Mouse (Mus musculus) kidney, postnatal 14 days (tissue): Measurements from ENCODE around the gene Ubl5.
"Not testable (repeated sequence)": the region's sequence is repeated elsewhere in the genome, so short reads cannot be mapped to it uniquely, and the experiment has no call there.

Experiments
- DNase-seq: peaks from one replicate; pipeline ENCODE4 v3.0.0; 2022; ENCODE audit warnings: mixed read lengths

Gene Ubl5

DNA sequence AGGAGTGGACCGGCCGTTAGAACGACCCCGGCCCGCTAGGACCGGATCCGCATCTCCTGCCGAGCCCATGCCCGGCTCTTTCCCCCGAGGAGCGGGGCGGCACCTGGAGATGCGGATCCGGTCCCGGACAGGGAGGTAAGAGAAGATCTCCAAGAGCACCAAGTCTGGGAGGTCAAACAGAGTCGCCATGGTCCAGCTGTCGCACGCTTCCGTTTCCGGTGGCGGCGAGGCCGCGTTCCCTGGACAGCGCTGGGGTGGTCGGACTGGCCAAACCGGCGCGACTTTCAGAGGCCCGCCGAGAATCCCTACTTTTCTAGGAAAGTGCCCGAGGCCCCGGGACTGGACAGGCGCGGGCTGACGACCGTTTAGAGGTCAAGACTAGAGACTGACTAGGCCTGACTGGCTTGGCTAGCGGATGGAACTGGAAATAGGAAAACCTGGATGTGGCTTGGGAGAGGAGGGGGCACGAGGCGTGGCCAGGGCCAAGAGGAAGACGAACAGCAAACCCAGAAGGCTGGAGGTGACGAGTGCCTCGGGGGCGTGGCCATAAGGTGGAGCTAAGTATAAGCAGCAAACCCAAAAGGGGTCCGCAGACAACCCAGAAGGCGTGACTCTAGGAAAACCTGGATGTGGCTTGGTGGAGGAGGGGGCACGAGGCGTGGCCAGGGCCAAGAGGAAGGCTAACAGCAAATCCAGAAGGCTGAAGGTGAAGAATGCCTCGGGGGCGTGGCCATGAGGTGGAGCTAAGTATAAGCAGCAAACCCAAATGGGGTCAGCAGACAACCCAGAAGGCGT is at the start of gene Ubl5:
TSS of gene Ubl5 (plus strand) at position 778 of the 795 bp plus-strand sequence.
- DNase-seq, result peak; percentile 94

DNA sequence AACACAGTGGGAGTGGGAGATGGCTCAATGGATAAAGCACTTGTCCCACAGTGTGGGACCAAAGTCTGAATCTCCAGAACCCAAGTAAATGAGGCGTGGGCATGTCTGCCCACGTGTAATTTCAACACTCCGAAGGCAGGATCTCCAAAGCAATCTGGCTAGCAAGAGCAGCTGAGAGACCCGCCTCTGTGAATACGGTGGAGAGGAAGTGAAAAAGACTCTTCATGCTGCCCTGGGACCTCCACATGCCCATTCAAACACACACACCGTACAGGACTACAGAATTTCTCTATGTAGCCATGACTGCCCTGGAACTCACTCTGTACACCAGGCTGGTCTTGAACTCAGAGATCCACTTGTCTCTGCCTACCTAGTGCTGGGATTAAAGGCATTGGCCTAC is 41.4 kb upstream of the Ubl5 start:
- DNase-seq, result no peak

DNA sequence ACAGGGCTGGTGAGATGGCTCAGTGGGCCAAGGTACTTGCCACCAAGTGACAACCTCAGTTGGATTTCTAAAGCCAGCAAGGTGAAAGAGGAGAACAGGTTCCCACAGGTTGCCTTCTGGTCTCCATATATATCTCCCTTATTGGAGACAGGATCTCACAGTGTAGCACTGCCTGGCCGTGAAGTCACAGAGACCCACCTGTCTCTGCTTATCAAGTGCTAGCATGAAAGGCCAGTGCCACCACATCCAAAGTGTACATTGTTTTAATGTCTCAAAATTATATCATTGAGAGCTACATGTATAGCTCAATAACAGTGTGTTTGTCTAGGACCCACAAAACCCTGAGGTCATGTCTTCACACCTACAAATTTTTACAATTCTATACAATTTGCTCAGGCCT is 36.4 kb upstream of the Ubl5 start:
- DNase-seq, result no peak

DNA sequence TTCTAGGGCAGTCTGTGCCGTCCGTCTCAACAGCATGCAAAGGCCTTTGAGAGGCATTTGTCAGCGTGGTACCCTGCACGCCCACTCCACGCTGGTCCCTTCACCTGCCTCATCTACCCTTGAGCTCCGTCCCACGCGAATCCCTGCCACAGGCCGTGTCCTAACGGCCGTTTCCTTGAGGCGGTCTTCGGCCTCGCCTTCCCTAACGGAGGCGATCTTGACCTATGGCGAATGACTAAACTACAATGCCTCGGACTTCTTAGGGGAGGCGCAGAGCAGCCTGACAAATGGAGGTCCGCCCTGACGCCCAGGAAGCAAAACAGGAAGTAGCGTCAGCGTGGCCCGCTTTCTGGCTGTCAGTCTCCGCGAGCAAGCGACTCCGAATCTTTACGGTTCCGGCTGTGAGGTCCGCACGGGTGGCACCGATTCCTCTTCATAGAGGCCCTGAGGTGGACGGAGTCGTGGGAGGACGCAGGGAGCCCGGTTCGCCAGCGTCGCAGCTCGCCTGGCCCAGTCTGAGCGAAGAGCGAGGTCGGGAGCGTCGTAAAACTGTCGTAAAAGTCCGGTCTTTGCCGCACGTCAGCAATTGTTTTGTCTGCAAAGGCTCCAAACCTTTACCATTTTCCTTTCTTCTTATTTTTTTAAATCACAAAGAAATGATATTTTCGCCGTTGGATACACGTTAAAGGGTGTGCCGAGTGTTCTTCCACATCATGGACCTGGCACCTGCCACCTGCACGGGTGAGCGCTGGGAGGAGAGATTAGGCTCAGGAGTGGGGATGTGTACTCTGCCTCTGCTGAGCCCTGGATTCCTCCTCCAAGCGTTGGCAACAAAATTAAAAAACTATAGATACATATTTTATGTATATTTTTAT is 35.3 kb upstream of the Ubl5 start:
- peak; percentile 90 for DNase-seq

DNA sequence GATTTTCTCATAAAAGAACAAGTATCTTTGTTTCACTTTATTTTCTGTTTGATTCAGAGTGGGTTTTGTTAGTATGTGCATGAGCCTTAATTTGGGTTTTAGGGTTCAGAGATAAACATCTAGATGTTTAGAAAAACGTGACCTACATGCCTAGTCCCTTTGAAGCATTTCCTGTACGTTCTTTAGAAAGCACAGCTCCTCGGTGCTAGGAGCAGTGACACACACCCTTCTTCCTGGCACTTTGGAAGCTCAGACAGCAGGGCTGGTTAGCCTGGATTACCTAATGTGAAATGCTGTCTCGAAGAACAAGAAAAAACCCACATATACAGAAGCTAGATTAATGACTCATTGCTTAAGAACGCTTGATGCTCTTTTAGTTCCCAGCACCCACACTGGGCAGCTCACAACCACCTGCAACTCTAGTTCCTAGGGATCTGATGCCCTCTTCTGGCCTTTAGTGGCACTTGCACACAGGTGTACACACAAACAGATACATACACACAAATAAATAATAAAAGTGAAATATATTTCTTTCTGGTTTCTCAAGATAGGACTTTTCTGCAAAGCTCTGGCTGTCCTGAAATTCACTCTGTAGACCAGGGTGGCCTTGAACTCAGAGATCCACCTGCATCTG is 32.7 kb upstream of the Ubl5 start:
- DNase-seq, result no peak

DNA sequence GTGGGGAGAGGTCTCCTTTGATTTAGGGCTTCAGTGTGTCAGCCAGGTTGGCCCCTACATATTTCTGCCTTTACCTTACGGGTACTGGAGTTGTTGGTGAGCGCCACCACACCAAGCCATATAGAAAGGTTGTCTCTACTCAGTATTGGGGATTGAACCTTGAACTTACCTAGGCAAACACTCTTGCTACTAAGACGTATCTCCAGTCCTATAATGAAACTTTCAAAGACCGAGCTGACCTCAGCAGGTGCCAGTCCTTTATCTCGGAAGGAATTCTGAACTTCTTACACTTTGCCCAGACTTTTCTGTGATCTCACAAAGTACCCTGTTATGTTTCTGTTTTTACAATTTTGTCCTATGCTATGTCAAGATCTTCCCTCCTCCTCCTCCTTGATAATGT is 30.7 kb upstream of the Ubl5 start:
- DNase-seq, result no peak

DNA sequence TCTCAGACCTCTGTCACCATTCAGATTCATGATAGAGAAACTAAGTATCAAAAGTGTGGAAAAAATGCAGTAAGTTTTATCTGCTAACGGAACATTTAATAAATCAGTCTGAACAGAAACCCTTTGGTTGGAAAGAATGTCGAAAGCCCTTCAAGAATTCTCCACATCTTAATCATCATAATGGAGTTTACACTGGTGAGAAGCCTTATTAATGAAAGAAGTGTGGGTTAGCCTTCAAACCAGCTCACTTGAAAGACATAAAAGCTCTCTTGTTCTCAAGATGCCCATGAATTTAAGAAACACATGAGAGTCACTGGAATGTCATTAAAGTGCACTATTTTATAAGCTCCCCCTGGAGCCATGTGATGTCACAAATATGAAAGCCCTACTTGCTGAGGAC is 26.0 kb upstream of the Ubl5 start:
- DNase-seq, result no peak

DNA sequence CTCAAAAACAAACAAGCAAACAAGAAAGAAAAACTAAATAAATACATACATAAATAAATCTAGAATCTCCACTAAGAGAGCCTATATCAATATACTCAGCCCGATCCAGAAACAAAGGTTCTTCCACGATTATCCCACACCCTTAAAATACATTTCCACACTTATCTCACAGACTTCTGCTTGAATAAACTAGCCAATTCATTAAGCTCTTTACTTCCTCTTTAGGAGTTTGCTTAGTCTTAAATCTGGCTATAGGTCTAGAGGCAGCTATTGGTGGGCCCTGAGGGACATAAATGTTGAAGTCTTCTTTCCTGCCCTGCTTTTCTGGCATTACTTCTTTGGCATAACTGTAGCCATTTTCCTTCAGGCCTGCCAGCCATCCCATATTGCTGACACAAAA is 11.3 kb upstream of the Ubl5 start:
- DNase-seq, result no peak

DNA sequence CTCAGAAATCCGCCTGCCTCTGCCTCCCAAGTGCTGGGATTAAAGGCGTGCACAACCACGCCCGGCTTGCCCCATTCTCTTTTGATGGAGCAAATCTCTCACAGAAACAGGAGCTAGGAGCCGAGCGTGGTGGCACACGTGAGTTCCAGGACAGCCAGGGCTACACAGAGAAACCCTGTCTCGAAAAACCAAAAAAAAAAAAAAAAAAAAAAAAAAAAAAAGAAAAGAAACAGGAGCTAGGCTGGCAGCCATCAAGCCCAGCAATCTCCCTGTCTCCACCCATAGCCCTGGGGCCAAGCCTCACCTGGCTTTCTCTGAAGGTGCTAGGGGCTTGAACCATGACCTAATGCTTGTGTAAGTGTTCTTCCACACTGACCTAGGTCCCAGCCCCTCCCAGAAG is 7.0 kb upstream of the Ubl5 start:
- not testable (repeated sequence) for DNase-seq

DNA sequence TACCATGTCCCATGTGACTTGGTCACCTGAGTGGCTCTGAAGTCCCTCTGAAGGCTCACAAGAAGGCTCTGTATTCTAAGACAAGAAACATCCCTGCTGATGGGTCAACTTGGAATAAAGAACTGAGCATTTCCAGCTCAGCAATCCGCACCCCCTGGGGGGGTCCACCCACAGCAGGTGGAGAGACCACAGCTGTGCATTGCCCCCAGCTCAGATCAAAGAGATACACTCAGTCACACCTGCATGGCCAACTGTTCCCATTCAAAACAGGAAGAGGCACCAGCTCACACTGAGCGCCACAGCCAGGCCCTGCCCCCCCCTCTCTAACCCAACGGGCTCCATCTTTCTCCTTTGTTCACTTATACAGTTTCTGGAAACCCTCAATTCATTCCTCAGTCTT is 6.4 kb upstream of the Ubl5 start:
- no peak for DNase-seq

DNA sequence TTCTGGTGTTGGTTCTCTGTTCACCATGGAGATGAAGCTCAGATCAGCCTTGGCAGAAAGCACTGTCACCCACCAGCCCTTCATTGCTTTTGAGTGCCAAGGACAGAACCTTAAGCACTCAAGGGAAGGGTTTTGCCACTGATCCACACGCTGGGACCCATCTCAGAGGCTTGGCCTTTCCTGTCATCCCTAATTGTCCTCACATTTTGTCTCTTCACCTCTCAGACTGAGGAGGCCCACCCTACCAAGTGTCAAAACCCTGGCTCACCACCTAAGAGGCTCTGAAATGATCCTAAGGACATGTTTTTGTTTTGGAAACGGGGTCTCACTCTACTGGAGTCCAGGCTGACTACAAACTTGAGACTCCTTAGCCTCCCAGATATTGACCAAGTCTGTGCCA is 5.9 kb upstream of the Ubl5 start:
- no peak for DNase-seq

DNA sequence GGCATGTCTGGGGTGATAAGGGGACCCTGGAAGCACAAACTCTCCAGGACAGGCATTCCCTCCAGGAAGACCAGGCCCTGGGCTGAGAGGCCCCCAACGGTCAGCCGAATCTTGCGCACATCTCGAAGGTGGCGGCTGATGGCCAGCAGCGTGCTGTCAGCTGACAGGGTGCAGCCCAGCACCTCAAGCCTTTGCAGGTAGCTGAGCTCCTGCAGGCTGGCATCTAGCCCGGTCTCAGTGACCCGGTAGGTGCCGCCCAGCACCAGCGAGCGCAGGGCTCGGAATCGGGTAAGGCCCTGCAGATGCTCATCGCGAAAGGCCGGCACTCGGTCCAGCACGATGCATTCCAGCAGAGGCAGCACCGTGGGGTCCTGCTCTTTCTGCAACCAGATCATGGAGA is 4.1 kb upstream of the Ubl5 start:
- DNase-seq, result no peak

DNA sequence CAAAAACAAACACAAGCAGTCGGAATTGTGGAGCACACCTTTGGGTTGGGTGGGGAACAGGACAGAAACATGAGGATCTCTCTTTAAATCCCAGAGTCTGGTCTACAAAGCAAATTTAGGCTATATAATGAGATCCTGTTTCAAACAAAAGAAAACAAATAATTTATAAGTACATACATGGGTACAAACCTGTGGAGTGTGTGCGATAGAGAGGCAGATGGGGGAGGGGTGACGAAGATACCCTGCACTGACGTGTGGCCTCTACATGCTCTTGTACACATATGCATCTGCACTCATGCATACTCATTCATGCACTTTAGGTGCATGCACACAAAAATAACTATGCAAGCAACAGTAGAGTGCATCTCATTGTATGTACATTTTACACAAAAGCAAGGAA is 3.2 kb upstream of the Ubl5 start:
- DNase-seq, result no peak

DNA sequence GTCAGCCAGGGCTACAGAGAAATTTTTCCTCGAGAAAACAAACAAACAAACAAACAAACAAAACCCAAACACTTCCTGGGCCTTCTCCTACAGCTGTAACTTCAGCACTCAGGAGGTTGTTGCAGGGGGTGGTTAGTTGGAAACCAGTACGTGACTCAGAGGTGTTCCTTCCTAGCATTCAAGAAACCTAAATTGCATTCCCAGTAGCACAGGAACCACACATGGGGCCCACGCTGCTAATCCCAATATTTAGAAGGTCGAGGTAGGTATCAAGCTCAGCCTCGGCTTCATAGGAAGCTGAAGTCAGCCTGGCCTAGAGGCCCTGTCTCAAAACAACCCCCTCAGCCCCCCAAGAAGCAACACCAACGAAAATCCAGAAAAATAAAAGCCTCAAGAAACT is 1.2 kb upstream of the Ubl5 start:
- DNase-seq, result no peak

DNA sequence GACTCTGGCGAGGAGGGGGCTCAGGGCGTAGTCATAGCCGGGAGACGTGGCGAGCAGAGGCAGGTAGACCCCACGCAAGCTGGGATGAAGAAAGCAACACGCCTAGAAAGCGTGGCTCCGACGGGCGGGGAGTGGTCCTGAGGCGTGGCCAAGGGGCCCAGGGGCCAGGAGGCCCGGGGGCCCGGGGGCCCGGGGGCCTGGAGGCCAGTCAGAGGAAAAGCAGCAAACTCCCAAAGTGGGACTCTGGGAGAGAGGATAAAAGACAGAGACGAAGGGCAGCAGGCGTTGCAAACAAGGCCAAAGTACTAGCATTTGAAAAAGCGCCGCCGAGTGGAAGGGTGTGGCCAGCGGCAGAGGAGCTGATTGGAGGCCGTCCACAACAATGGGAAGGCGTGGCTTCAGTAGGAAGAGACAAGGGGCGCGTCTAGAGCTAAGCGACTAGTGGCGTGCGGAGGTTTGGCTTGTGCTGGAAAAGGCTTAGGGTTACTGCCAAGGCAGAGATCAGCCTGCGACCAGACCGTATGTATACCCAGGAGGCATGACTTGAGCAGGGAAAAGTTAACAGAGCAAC is 303 bp downstream of the Ubl5 start:
- DNase-seq, result peak; percentile 91

DNA sequence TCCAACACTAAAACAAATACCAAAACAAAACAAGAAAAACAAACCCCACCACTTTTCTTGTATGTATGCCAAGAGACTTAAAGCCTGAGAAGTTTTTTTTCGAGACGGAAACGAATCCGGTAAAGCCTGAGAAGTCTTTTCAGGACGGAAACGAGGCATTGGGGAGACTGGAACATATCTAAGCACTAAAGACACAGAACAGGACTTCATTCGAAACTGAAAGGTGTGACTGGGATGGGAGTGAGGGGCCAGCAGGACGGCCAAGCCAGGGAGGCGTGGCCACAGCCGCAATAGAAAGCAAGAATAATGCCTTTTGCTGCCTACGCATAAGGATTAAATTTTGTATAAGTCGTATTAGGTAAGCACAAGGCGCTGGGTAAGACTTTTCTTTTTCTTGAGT is 1.1 kb downstream of the Ubl5 start:
- DNase-seq, result no peak

DNA sequence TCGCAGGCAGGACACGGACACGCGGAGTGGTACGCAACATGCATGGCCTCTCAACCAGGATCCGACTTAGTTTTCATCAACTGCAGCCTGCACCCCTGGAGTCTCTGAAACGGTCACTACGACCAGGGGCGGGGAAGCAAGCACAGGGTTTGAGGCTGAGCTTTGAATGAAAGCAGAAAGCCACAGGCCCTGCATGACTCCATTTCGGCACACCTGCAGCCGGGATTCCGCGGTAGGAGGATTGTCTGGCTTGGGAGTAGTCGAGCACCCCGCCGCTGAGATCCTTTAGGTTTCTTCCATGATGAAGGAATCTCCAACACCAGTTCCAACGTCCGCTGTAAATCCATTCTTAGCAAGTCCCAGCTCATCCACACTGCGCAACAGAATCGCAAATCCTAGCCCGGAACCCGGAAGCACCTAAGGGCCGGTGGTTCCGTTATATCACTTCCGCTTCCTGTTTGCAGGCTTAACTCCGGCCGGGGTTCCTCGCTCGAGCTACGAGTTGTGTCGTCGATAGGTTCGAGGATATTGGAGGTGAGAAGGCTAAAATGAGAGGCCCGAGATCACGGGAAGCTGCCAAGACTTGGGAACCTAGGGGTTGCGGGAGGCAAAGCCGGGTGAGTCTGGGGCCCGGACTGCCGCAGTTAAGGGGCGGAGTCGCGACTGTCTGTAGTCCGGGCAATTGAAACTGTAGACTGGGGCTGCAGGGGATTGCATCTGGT is 1.8 kb downstream of the Ubl5 start, which contains the start of gene Fbxl12:
TSS of gene Fbxl12 (minus strand) at position 408 of the 722 bp plus-strand sequence.
- DNase-seq, result peak; percentile 83

DNA sequence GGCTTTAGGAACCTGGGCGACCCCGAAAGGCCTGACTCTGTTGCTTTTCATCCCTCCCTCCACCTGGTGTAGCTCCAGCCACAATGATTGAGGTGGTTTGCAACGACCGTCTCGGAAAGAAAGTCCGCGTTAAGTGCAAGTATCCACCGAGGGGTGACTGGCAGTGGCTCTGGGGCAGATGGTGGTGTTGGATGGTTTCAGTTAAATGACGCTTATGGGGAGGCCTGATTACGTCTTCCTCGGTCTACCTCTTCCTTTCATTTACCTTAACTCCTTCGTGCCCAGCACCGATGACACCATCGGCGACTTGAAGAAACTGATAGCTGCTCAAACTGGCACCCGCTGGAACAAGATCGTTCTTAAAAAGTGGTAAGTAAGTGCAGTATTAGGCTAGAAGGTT is 2.4 kb downstream of the Ubl5 start:
- DNase-seq, result no peak

DNA sequence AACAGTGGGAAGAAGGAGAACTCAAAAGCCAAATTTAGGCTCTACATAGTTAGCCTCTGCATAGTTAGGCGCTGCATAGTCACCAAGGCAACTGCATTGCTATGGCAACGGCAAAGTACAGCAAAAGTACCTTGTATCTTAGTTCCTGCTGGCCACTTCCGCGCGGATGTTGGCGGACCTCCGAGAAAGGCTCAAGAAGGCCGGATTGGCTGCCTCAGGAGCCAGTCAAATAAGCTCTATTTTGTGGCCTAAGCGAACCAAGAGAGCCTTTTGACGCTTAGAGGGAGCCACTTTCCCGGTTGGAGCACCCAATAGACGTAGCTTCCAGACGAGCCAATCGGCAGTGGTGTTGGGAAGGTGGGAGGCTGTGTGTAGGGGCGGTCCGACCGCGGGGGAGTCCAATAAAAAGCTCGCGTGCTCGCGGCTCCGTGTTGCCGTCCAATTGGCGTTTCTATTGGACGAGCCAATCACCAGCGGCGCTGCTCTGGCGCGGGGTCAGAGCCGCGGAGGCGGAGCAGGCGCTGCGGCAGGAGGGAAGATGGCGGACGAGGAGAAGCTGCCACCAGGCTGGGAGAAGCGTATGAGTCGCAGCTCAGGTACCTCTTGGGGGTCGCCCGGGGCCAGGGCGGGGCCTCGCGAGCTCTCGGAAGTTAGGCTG is 9.1 kb downstream of the Ubl5 start, which contains the start of gene Pin1:
TSS of gene Pin1 (plus strand) at position 494 of the 658 bp plus-strand sequence.
- DNase-seq, result peak; percentile 100

DNA sequence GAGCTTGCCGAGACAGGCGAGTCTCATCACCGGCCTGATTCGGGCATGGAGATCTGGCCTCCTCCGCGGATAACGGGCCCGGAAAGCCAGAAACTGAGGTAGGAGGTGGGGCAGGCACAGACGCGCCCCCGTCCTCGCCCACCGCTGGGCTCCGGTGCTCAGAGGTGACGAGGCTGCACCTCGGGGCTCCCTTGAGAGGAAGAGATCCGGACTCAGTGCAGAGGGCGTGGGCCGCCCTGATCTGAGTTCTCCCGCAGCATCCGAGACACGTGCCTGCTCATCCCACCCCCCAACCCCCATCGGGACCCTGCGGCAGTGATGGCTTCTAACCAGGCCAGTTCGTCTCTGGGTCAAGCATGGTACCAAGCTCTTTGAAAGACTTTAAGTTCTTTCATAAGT is 9.6 kb downstream of the Ubl5 start:
- DNase-seq, result no peak

DNA sequence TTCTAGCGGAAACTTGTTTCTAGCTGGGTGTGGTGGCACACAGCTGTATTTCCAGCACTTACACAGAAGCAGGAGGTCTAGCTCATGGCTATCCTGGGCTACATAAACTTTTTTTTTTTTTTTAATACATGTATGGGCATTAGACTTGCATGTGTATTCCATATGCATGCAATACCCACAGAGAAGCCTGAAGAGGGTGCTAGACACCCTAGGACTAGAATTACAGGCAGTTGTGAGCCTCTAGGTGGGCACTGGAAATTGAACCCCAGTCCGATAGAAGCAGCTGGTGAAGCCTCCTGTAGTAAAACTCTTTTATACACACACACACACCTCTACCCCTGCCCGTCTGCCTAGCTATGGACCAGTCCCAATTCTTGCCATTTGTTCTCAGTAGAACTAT is 11.2 kb downstream of the Ubl5 start:
- DNase-seq, result no peak

DNA sequence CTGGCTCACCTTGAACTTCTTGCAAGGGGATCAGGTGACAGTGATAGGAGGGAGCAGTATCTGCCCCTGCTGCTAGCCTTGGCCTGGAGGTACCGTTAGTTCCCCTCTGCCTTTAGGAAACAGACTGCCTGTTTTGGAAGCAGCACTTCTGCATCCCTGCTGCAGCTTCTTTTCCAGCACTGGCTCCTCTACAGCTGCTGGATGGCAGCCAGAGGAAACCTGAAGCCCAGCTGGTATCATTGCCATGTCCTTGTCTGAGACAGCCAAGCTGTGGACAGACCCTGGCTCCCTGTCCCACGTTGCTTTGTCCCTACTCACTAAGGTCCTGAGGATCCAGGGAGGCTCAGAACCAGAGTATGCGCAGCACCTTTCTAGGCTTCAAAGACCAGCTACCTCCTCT is 14.9 kb downstream of the Ubl5 start:
- DNase-seq, result no peak
